Mouse (Mus musculus): ENCODE measurements around the gene Sult5a1. TPM values are rescaled to one million over a fixed set of nuclear protein-coding genes. Genes with fewer than 3 reads are reported as not detected.

Sult5a1 gene
- polyA plus RNA-seq, 1 experiment from 2014 or later = 2.3 TPM

- Histone ChIP-seq H3K27ac (replicated peaks) (no peak overlapping the region), H3K36me3 (no peaks in the 10 kb centered on the region), H3K4me3 (no peak overlapping the region), H3K27me3 (no peaks in the 10 kb centered on the region), H3K4me1 (peaks cover 9% of the 10 kb centered on the region; the same call in 1 of the 2 replicates), H3K9ac (replicated peaks) (no peak overlapping the region), H3K9me3 (no peaks in the 10 kb centered on the region), H3K4me2 (replicated peaks) (no peak overlapping the region)
- ATAC-seq (ENCODE audit: low FRiP score, low read depth) = no peak
- WGBS = 74% methylated on average over 9 of the region's 9 CpGs
Observed at GRCm38 (mm10) chr8:123156070-123156773, 1.9 kb downstream of the Sult5a1 start.

- Histone ChIP-seq H3K9me3 (no peaks in the 10 kb centered on the region), H3K9ac (replicated peaks) (no peak overlapping the region), H3K4me1 (peaks cover 9% of the 10 kb centered on the region; the same call in 1 of the 2 replicates), H3K4me2 (replicated peaks) (no peak overlapping the region), H3K36me3 (no peaks in the 10 kb centered on the region), H3K4me3 (no peak overlapping the region), H3K27ac (replicated peaks) (no peak overlapping the region), H3K27me3 (no peaks in the 10 kb centered on the region)
- 81% methylated on average over 5 of the region's 5 CpGs for WGBS
- no peak for ATAC-seq (ENCODE audit: low FRiP score, low read depth)
Observed at GRCm38 (mm10) chr8:123155177-123155576, 2.9 kb downstream of the Sult5a1 start.

GRCm38 (mm10) chr8:123150737-123151171 is 7.4 kb downstream of the Sult5a1 start:
- WGBS = 81% methylated on average over 9 of the region's 9 CpGs

GRCm38 (mm10) chr8:123146390-123146789 is 11.7 kb downstream of the Sult5a1 start:
- Histone ChIP-seq H3K4me2 (replicated peaks) (no peak overlapping the region), H3K36me3 (no peaks in the 10 kb centered on the region), H3K4me3 (no peak overlapping the region), H3K27me3 (no peaks in the 10 kb centered on the region), H3K4me1 (no peaks in the 10 kb centered on the region), H3K9me3 (no peaks in the 10 kb centered on the region), H3K27ac (replicated peaks) (peak overlapping the region; percentile 25; the same call in 1 of the 2 replicates), H3K9ac (replicated peaks) (no peak overlapping the region)
- 76% methylated on average over 7 of the region's 7 CpGs for WGBS
- no peak for ATAC-seq (ENCODE audit: low FRiP score, low read depth)

More at GRCm38 (mm10) chr8:123150737-123151171, 7.4 kb downstream of the Sult5a1 start:
- ATAC-seq (ENCODE audit: low FRiP score, low read depth) = no peak
- Histone ChIP-seq H3K4me2 (replicated peaks) (no peak overlapping the region), H3K36me3 (no peaks in the 10 kb centered on the region), H3K27me3 (no peaks in the 10 kb centered on the region), H3K4me1 (no peaks in the 10 kb centered on the region), H3K4me3 (no peak overlapping the region), H3K9me3 (no peaks in the 10 kb centered on the region), H3K9ac (replicated peaks) (no peak overlapping the region), H3K27ac (replicated peaks) (no peak overlapping the region)

DNA sequence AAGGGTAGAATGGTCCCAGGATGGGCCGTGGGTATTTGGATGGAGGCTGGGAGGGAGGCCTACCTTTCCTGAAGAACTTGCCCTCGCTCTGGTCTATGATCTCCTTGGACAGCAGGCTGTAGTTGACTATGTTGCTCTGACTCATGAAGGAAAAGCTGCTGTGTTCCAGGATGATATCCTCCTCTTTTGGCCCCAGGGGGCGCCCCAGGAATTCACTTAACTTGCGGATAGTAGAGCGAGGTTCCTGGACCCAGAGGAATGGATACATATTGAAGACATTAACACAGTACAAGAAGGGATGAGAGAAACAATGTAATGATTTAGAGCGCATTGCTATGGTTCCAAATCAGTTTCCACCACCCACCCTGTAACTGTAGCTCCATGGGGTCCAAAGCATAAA is 12.8 kb downstream of the Sult5a1 start:
- no peaks in the 10 kb centered on the region for H3K36me3 ChIP-seq
- H3K27ac ChIP-seq (replicated peaks) = no peak overlapping the region
- no peak overlapping the region for H3K4me2 ChIP-seq (replicated peaks)
- WGBS = 55% methylated on average over 6 of the region's 6 CpGs
- no peaks in the 10 kb centered on the region for H3K27me3 ChIP-seq
- no peaks in the 10 kb centered on the region for H3K9me3 ChIP-seq
- no peak overlapping the region for H3K4me3 ChIP-seq
- no peak overlapping the region for H3K9ac ChIP-seq (replicated peaks)
- H3K4me1 ChIP-seq = no peaks in the 10 kb centered on the region
- no peak for ATAC-seq (ENCODE audit: low FRiP score, low read depth)

DNA sequence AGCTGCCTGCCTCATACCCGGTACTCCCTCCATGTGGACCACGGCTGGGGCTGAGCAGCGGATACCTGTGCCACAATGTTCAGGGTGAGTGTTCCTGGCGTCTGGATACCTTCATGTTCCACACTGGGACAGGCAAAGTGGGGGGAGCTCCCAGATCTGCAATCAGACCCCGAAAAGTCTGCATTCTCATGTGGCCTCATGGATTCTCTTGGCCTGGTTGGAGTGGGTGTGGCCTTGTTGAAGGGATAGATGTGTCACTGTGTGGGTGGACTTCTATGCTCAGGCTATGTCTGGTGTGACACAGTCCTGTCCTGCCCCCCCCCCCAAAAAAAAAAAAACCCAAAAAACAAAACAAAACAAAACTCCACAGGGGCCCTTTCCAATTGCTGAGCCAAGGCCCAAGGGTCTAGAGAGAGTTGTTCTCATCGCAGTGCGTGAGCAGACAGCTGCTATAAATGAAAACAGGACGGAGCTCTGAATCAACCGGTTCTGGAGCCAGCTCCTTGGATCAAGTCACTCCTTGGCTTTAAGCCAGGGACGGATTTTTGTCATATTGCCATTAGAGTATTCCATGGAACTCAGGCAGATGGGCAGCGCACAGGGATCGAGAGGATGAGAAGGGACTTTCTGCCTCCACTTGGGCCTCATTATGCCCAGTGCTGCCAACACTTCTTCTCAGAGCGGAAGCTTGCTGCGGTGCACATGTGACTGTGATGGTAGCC is 16.2 kb downstream of the Sult5a1 start:
- no peak overlapping the region for H3K4me3 ChIP-seq
- H3K27ac ChIP-seq (replicated peaks) = no peak overlapping the region
- no peak overlapping the region for H3K4me2 ChIP-seq (replicated peaks)
- H3K9me3 ChIP-seq = no peaks in the 10 kb centered on the region
- no peaks in the 10 kb centered on the region for H3K36me3 ChIP-seq
- no peak for ATAC-seq (ENCODE audit: low FRiP score, low read depth)
- no peak overlapping the region for H3K9ac ChIP-seq (replicated peaks)
- peaks cover 14% of the 10 kb centered on the region; the same call in 1 of the 2 replicates for H3K4me1 ChIP-seq
- H3K27me3 ChIP-seq = no peaks in the 10 kb centered on the region; the same call in 1 of the 2 replicates
- WGBS = 87% methylated on average over 14 of the region's 14 CpGs

- Histone ChIP-seq H3K27ac (replicated peaks) (no peak overlapping the region), H3K4me2 (replicated peaks) (no peak overlapping the region), H3K4me3 (no peak overlapping the region), H3K27me3 (no peaks in the 10 kb centered on the region; the same call in 1 of the 2 replicates), H3K9me3 (no peaks in the 10 kb centered on the region), H3K36me3 (no peaks in the 10 kb centered on the region), H3K4me1 (peaks cover 29% of the 10 kb centered on the region), H3K9ac (replicated peaks) (no peak overlapping the region)
- no peak for ATAC-seq (ENCODE audit: low FRiP score, low read depth)
- WGBS = 74% methylated on average over 4 of the region's 4 CpGs
Observed at GRCm38 (mm10) chr8:123138741-123139140, 19.4 kb downstream of the Sult5a1 start.

- H3K27ac ChIP-seq (replicated peaks) = no peak overlapping the region; the same call in 1 of the 2 replicates
- H3K9me3 ChIP-seq = peaks cover 3% of the 10 kb centered on the region; the same call in 1 of the 2 replicates
- peaks cover 29% of the 10 kb centered on the region for H3K4me1 ChIP-seq
- H3K27me3 ChIP-seq = no peaks in the 10 kb centered on the region; the same call in 1 of the 2 replicates
- H3K4me2 ChIP-seq (replicated peaks) = no peak overlapping the region
- 0 out of 2 replicates have a peak, but pooled peaks have one; percentile 47 for ATAC-seq (ENCODE audit: low FRiP score, low read depth)
- H3K36me3 ChIP-seq = no peaks in the 10 kb centered on the region
- WGBS = 25% methylated on average over 2 of the region's 2 CpGs
- no peak overlapping the region for H3K9ac ChIP-seq (replicated peaks)
- no peak overlapping the region for H3K4me3 ChIP-seq
Observed at GRCm38 (mm10) chr8:123137645-123138077, 20.5 kb downstream of the Sult5a1 start.

DNA sequence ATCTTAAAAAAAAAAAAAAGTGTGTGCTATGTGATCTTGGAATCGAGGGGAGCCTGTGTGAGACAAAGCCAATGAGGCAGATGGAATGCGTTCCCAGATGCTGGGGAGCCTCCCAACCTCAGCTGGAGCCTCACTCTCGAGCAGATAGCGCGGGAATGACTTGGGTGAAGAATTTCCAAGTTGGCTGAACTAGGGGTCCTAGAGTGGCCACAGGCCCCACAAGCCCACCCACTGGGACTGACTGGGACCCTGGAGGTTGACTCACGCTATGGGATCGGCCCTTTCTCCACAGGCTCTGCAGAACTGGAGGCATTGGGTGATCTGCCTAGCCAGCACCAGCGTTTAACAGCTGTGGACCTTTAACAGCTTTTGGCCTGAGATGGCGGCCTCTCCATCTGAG is 21.8 kb downstream of the Sult5a1 start:
- peaks cover 29% of the 10 kb centered on the region for H3K4me1 ChIP-seq
- no peak for ATAC-seq (ENCODE audit: low FRiP score, low read depth)
- no peak overlapping the region for H3K27ac ChIP-seq (replicated peaks)
- no peak overlapping the region for H3K4me2 ChIP-seq (replicated peaks)
- WGBS = 84% methylated on average over 9 of the region's 9 CpGs
- peaks cover 3% of the 10 kb centered on the region; the same call in 1 of the 2 replicates for H3K9me3 ChIP-seq
- H3K36me3 ChIP-seq = no peaks in the 10 kb centered on the region
- H3K4me3 ChIP-seq = no peak overlapping the region
- no peaks in the 10 kb centered on the region; the same call in 1 of the 2 replicates for H3K27me3 ChIP-seq
- no peak overlapping the region for H3K9ac ChIP-seq (replicated peaks)

DNA sequence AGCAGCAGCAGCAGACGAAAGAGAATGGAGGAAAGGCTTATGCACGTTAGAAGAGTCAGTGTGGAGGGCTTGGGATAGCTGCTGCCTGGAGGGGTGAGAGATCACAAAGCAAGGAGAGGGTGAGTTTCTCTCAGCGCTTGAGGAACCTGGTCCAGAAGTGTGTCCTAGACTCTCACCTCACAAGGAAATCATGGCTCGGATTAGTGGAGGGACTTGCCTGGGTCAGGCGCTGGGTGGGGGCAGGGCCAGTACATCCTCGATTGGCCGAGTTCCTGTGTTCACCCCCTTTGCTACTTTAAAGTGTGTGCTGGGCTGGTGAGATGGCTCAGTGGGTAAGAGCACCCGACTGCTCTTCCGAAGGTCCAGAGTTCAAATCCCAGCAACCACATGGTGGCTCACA is 22.3 kb downstream of the Sult5a1 start:
- Histone ChIP-seq H3K4me2 (replicated peaks) (peak overlapping the region; percentile 30), H3K36me3 (no peaks in the 10 kb centered on the region), H3K9me3 (peaks cover 3% of the 10 kb centered on the region; the same call in 1 of the 2 replicates), H3K27me3 (no peaks in the 10 kb centered on the region; the same call in 1 of the 2 replicates), H3K4me3 (no peak overlapping the region), H3K27ac (replicated peaks) (peak overlapping the region; percentile 65), H3K9ac (replicated peaks) (no peak overlapping the region), H3K4me1 (peaks cover 29% of the 10 kb centered on the region)
- 49% methylated on average over 9 of the region's 9 CpGs for WGBS
- no peak for ATAC-seq (ENCODE audit: low FRiP score, low read depth)

DNA sequence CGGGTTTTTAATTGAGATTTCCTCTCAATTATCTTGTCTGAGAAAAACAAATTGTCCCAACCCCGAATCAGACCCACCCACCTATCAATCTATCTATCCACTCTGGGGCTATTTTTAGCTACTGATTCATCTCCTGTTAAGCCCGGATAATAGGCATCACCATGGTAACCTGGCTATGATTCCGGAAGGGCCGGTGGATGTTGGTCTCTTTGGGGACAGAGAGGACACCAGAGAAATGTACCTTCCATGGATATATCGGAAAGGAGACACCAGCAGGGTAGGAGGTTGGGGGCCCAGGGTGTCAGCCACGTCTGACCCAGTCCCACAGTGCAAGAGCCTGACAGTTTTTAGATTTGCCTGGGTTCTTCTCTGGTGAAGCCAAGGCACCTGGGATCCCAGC is 22.7 kb downstream of the Sult5a1 start:
- ATAC-seq (ENCODE audit: low FRiP score, low read depth) = no peak
- H3K4me2 ChIP-seq (replicated peaks) = peak overlapping the region; percentile 30
- no peak overlapping the region for H3K4me3 ChIP-seq
- no peaks in the 10 kb centered on the region; the same call in 1 of the 2 replicates for H3K27me3 ChIP-seq
- H3K4me1 ChIP-seq = peaks cover 29% of the 10 kb centered on the region
- H3K27ac ChIP-seq (replicated peaks) = peak overlapping the region; percentile 65
- no peaks in the 10 kb centered on the region for H3K36me3 ChIP-seq
- 15% methylated on average over 7 of the region's 7 CpGs for WGBS
- H3K9ac ChIP-seq (replicated peaks) = no peak overlapping the region
- peaks cover 3% of the 10 kb centered on the region; the same call in 1 of the 2 replicates for H3K9me3 ChIP-seq

Measured in midbrain, embryonic 12.5 days (tissue).